Mouse (Mus musculus): Measurements from ENCODE around the gene Mfap3l. TPM values are rescaled to one million over a fixed set of nuclear protein-coding genes. Genes with fewer than 3 reads are reported as not detected.
"Not testable (repeated sequence)": the region's sequence is repeated elsewhere in the genome, so short reads cannot be mapped to it uniquely, and the experiment has no call there.

The Mfap3l gene
- total RNA-seq, 2 experiments from 2014 or later: 49.8 to 57.8 TPM

DNA sequence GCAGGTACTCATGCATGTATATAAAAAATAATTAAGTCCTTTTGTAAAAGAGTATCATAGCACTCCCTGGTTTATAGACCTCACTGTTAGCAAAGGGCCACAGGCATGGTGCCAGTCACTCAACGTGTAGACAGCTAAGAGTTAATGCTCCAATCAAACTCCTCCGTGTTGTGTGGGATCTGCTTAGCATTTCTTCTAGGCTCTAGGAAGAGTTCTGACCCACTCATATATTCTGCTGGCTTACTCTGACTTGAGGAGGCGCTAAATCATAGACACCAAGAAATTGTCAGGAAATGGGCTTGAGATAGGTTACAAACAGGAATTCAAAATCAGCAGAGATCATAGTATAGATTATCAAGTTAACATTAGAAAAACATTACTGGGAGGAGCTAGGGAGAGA, 13.3 kb downstream of the Mfap3l start:
- peak in 1 of 2 experiments; percentile 37 for DNase-seq (ENCODE audit: low spot score in 2 of 2)
- intact Hi-C loops (cut with DNase I): no loop called here

DNA sequence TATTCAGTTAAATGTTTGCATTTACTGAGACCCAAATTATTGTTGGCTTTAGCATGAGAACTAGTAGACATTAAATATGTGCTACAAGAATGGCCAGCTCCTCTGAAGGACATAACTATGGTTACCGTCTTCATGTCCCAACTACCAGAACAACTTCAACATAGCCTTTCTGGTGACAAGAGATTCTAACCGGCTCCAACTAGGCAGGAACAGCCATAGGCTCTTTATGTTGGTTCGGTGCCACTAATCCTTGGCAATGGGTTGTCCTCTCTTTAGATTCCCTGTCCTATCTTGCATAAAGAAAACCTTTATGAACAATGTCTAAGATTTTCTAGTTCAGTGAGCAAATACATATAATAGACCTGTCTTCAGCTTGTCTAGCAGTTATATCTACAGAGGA, 14.7 kb downstream of the Mfap3l start:
- intact Hi-C loops (cut with DNase I): no loop called here
- no peak for DNase-seq (ENCODE audit: low spot score in 2 of 2)

DNA sequence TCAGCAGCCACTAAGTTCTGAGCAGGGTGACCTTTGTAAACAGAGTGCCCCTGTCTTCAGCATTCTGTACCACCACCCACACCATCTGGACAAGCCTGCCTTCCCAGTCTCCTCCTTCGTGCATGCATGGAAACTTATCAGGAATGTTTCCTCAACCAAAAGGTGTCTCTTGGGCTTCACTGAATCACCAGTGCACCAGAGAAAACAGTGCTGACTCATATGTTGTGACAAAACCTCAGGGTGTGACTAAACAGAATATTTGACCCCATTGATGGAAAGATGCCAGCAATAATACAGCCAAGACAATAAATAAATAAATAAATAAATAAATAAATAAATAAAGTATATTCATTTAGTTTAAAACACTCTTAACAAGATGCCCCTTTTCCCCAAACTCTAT, 16.5 kb downstream of the Mfap3l start:
- intact Hi-C loops (cut with DNase I): no loop called here

GRCm38 (mm10) chr8:60650119-60650518, 17.5 kb downstream of the Mfap3l start:
- intact Hi-C loops (cut with DNase I): no loop called here

More for the DNA sequence above, 16.5 kb downstream of the Mfap3l start:
- no peak for DNase-seq (ENCODE audit: low spot score in 2 of 2)

DNA sequence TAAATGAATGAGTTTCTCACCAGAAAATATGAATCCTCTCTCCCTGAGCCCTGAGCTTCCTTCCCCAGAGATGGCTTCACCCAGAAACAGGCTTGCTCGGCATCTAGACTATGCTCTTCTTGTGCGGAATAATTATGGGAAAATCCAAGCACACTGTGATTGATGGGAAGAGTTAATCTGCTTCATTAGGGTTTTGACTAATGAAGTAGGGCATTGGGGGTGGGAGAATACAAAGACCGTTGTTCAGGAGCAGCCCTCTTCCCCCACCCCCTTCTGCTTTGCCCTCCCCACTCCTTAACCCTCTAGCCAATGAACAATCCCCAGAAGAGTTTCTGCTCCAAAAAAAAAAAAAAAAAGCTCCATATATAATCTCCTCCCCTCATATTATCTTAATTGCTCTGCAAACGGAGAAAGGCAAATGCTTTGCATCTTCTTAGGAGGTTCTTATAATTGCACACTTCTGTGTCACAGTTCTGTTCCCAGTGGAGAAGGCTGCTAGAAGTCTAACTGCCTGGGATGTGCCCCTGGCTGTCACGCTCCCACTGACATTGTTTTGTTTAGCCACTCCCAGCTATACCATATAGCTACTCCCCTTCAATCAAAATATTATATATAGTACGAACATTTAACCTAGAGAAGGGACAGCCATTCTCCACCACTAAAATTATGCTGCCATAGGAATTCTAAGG, 24.9 kb downstream of the Mfap3l start:
- DNase-seq (ENCODE audit: low spot score in 2 of 2): no peak
- intact Hi-C loops (cut with DNase I): no loop called here

More at GRCm38 (mm10) chr8:60650119-60650518, 17.5 kb downstream of the Mfap3l start:
- no peak for DNase-seq (ENCODE audit: low spot score in 2 of 2)

- no peak for DNase-seq (ENCODE audit: low spot score in 2 of 2)
- intact Hi-C loops (cut with DNase I): no loop called here
Observed at GRCm38 (mm10) chr8:60658114-60658500, 25.5 kb downstream of the Mfap3l start.

GRCm38 (mm10) chr8:60658686-60659085, 26.1 kb downstream of the Mfap3l start:
- intact Hi-C loops (cut with DNase I); DNase-seq (ENCODE audit: low spot score in 2 of 2): not testable (repeated sequence)

DNA sequence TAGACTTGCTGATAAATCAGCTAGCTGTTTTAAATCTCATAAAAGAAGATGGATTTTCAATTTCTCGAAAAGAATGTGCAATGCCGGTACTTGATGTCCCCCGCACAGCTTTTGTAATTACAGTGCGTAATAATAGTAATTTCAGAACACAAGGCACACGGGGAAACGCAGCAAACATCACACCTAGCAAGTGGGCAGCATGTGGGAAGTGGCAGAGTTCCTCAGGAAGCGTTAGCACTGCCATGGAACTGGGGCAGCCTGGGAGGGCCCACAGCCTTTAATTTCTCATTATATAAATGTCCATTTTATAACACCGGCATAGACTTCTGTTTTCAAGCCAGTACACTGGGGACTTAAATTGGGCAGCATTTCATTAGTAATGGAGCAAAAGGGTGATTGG, 27.1 kb downstream of the Mfap3l start:
- intact Hi-C loops (cut with DNase I): no loop called here
- peak; percentile 27 to 51 for DNase-seq (ENCODE audit: low spot score in 2 of 2)

- intact Hi-C loops (cut with DNase I): no loop called here
- no peak for DNase-seq (ENCODE audit: low spot score in 2 of 2)
Observed at GRCm38 (mm10) chr8:60661191-60661590, 28.6 kb downstream of the Mfap3l start.

DNA sequence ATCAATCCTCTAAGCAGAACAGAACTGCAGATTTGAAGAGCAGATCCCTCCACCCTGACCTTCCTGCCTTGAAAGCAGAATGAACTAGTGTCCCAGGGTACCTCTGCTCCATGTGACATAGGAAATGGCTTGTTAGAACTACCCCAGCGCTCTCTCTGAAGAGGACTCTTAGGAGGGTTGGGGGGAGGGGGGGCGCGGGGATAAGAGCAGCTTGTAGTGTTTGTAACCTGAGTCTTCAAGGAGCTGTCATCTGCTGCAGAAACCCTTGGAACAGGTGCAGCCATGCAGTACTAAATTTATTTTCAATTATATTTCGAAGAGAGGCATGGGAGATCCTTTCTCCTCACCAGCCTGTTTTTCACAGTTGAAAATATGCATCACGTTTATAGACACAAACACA, 30.9 kb downstream of the Mfap3l start:
- intact Hi-C loops (cut with DNase I): no loop called here
- no peak for DNase-seq (ENCODE audit: low spot score in 2 of 2)

- intact Hi-C loops (cut with DNase I): no loop called here
- DNase-seq (ENCODE audit: low spot score in 2 of 2): no peak
Observed at GRCm38 (mm10) chr8:60665821-60666220, 33.2 kb downstream of the Mfap3l start.

- intact Hi-C loops (cut with DNase I): no loop called here
- DNase-seq (ENCODE audit: low spot score in 2 of 2): peak in 1 of 2 experiments; percentile 77
Observed at GRCm38 (mm10) chr8:60666852-60667251, 34.2 kb downstream of the Mfap3l start.

DNA sequence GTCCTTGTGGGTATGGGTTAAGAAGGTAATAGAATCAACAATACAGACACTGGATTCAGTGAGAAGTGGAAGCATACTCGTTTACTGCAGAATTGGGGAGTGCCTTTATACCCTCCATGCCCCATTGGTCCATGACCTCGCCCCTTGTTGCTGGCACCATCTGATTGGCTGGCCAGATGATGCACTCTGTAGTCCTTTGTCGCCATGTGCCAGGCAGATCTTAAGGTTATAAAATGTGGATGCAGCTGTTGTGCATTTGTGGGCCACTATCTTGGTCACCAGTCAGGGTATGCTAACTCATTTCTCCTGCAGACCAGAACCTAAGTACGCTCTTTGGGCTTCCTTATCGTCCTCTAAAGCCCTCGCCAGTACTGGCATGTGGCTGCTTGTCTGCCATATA, 46.0 kb downstream of the Mfap3l start:
- no peak for DNase-seq (ENCODE audit: low spot score in 2 of 2)

GRCm38 (mm10) chr8:60681811-60682210, 49.2 kb downstream of the Mfap3l start:
- DNase-seq (ENCODE audit: low spot score in 2 of 2): no peak
- intact Hi-C loops (cut with DNase I): no loop called here

More for the DNA sequence above, 46.0 kb downstream of the Mfap3l start:
- intact Hi-C loops (cut with DNase I): no loop called here

DNA sequence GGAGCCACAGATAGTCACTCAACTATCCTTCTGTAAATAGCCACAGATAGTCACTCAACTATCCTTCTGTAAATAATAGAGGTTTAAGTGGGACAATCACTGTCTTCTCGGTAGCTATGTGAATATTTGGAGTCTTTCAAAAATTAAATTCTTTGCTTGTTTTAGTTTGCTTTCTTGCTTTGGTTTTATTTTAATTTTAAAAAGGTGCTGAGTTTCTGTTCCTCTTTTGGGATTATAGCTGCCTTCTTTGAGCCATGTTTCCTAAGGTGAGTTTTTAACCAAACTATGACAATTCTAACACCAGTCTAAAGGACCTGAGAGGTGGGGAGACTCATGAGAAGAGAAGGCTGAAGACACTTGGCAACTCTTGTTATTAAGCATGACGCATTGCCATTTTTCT, 49.7 kb downstream of the Mfap3l start:
- DNase-seq (ENCODE audit: low spot score in 2 of 2): no peak
- intact Hi-C loops (cut with DNase I): no loop called here

GRCm38 (mm10) chr8:60711516-60712086, 79.0 kb downstream of the Mfap3l start:
- intact Hi-C loops (cut with DNase I): no loop called here
- no peak for DNase-seq (ENCODE audit: low spot score in 2 of 2)

DNA sequence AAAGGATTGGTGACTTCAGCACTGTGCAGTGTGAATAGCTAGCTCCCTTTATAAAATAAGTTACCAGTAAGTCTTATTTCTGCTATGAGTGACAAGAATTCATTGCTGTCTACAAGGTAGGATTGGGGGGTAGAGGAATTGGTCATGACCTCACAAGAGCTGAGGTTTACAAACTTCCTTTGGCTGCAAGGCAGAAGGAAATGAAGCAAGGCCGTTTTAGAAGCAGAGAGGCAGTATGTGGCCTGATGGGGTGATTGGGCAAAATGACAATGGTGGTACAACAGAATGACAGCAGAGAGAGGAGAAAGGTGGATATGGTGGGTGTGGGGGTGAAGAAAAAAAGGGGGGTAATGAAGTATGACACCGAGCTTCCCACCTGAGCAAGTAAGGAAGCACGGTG, 82.1 kb downstream of the Mfap3l start:
- no peak for DNase-seq (ENCODE audit: low spot score in 2 of 2)
- intact Hi-C loops (cut with DNase I): no loop called here

DNA sequence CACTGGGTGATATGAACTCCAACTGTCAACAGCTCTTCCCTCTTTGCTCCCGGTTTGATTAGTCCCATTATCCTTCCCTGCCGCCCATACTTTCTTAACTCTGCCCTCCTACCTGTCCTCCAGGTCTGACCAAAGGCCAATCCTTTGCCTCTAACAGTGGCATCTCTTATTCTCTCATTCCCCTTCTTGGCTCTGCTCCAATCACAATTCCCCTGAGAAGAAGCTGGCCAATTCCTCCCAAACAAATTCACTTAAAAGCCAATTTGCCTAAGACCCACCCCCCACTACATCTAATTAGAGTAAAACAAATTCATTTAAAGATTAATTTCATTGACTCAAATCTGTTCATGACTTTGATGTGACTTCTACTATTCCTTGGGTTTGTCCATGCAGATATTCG, 86.1 kb downstream of the Mfap3l start:
- DNase-seq (ENCODE audit: low spot score in 2 of 2): no peak
- intact Hi-C loops (cut with DNase I): no loop called here
